Mouse (Mus musculus): ENCODE results near the gene Rgcc. TPM values are rescaled to one million over a fixed set of nuclear protein-coding genes. Genes with fewer than 3 reads are reported as not detected.

The Rgcc gene
- polyA plus RNA-seq (2012; rRNA removed): 41.5 and 45.1 TPM in 2 replicates

GRCm38 (mm10) chr14:79301466-79301875 is at the start of gene Rgcc:
Gene Rgcc (minus strand): TSS chr14:79301645.
- TF ChIP-seq CTCF (IDR thresholded peaks at IDR 0.05; ENCODE audit: borderline replicate concordance, insufficient read depth, low read depth, low read length) (peak; percentile 93), POLR2A (IDR thresholded peaks at IDR 0.05; ENCODE audit: borderline replicate concordance, insufficient read depth, low read length) (peak; percentile 91)
- H3K4me3 ChIP-seq (replicated peaks; ENCODE audit: insufficient read depth, low read depth, low read length): peak within 1 kb of the TSS; percentile 70
- no peaks in the 10 kb centered on the region for H3K27me3 ChIP-seq (ENCODE audit: control insufficient read depth, insufficient read depth, low read length)
- 0 out of 2 replicates have a peak within 1 kb of the TSS, but pooled peaks have one; percentile 9 for H3K27ac ChIP-seq (ENCODE audit: insufficient read depth, low read length)
- WGBS: under 1% methylated on average over 34 of the region's 34 CpGs
- peak; percentile 95 to 97 for DNase-seq
- H3K4me1 ChIP-seq (ENCODE audit: control insufficient read depth, insufficient read depth, low read length): no peaks in the 10 kb centered on the region

- Histone ChIP-seq H3K4me1 (ENCODE audit: control insufficient read depth, insufficient read depth, low read length) (no peaks in the 10 kb centered on the region), H3K27me3 (ENCODE audit: control insufficient read depth, insufficient read depth, low read length) (no peaks in the 10 kb centered on the region), H3K4me3 (replicated peaks; ENCODE audit: insufficient read depth, low read depth, low read length) (no peak overlapping the region), H3K27ac (ENCODE audit: insufficient read depth, low read length) (no peak overlapping the region)
- WGBS: 83% methylated on average over 3 of the region's 3 CpGs
- no peak for DNase-seq
- TF ChIP-seq POLR2A (IDR thresholded peaks at IDR 0.05; ENCODE audit: borderline replicate concordance, insufficient read depth, low read length) (no peak), CTCF (IDR thresholded peaks at IDR 0.05; ENCODE audit: borderline replicate concordance, insufficient read depth, low read depth, low read length) (no peak)
Observed at GRCm38 (mm10) chr14:79346384-79346783, 44.9 kb upstream of the Rgcc start.

GRCm38 (mm10) chr14:79335613-79336012 is 34.2 kb upstream of the Rgcc start:
- no peak overlapping the region for H3K4me3 ChIP-seq (replicated peaks; ENCODE audit: insufficient read depth, low read depth, low read length)
- WGBS: 93% methylated on average over 3 of the region's 3 CpGs
- H3K4me1 ChIP-seq (ENCODE audit: control insufficient read depth, insufficient read depth, low read length): no peaks in the 10 kb centered on the region; the same call in 1 of the 2 replicates
- no peaks in the 10 kb centered on the region for H3K27me3 ChIP-seq (ENCODE audit: control insufficient read depth, insufficient read depth, low read length)
- TF ChIP-seq CTCF (IDR thresholded peaks at IDR 0.05; ENCODE audit: borderline replicate concordance, insufficient read depth, low read depth, low read length) (no peak), POLR2A (IDR thresholded peaks at IDR 0.05; ENCODE audit: borderline replicate concordance, insufficient read depth, low read length) (no peak)
- H3K27ac ChIP-seq (ENCODE audit: insufficient read depth, low read length): no peak overlapping the region
- DNase-seq: no peak

- Histone ChIP-seq H3K27ac (ENCODE audit: insufficient read depth, low read length) (no peak overlapping the region), H3K27me3 (ENCODE audit: control insufficient read depth, insufficient read depth, low read length) (no peaks in the 10 kb centered on the region), H3K4me1 (ENCODE audit: control insufficient read depth, insufficient read depth, low read length) (no peaks in the 10 kb centered on the region; the same call in 1 of the 2 replicates), H3K4me3 (replicated peaks; ENCODE audit: insufficient read depth, low read depth, low read length) (no peak overlapping the region)
- DNase-seq: no peak
- no peak for TF ChIP-seq CTCF (IDR thresholded peaks at IDR 0.05; ENCODE audit: borderline replicate concordance, insufficient read depth, low read depth, low read length)
- no peak for TF ChIP-seq POLR2A (IDR thresholded peaks at IDR 0.05; ENCODE audit: borderline replicate concordance, insufficient read depth, low read length)
- WGBS: 33% methylated on average over 7 of the region's 7 CpGs
Observed at GRCm38 (mm10) chr14:79331936-79332335, 30.5 kb upstream of the Rgcc start.

GRCm38 (mm10) chr14:79330944-79331561 is 29.6 kb upstream of the Rgcc start:
- no peaks in the 10 kb centered on the region; the same call in 1 of the 2 replicates for H3K4me1 ChIP-seq (ENCODE audit: control insufficient read depth, insufficient read depth, low read length)
- 67% methylated on average over 16 of the region's 16 CpGs for WGBS
- DNase-seq: no peak
- no peak for TF ChIP-seq CTCF (IDR thresholded peaks at IDR 0.05; ENCODE audit: borderline replicate concordance, insufficient read depth, low read depth, low read length)
- no peak for TF ChIP-seq POLR2A (IDR thresholded peaks at IDR 0.05; ENCODE audit: borderline replicate concordance, insufficient read depth, low read length)
- H3K27ac ChIP-seq (ENCODE audit: insufficient read depth, low read length): no peak overlapping the region
- H3K4me3 ChIP-seq (replicated peaks; ENCODE audit: insufficient read depth, low read depth, low read length): no peak overlapping the region
- no peaks in the 10 kb centered on the region for H3K27me3 ChIP-seq (ENCODE audit: control insufficient read depth, insufficient read depth, low read length)

GRCm38 (mm10) chr14:79327033-79327432 is 25.6 kb upstream of the Rgcc start:
- 17% methylated on average over 5 of the region's 5 CpGs for WGBS
- Histone ChIP-seq H3K27me3 (ENCODE audit: control insufficient read depth, insufficient read depth, low read length) (no peaks in the 10 kb centered on the region), H3K4me3 (replicated peaks; ENCODE audit: insufficient read depth, low read depth, low read length) (no peak overlapping the region), H3K4me1 (ENCODE audit: control insufficient read depth, insufficient read depth, low read length) (peaks cover 4% of the 10 kb centered on the region), H3K27ac (ENCODE audit: insufficient read depth, low read length) (no peak overlapping the region)
- DNase-seq: peak; percentile 42 to 44
- TF ChIP-seq CTCF (IDR thresholded peaks at IDR 0.05; ENCODE audit: borderline replicate concordance, insufficient read depth, low read depth, low read length): peak; percentile 55; the same call in 1 of the 2 replicates
- no peak for TF ChIP-seq POLR2A (IDR thresholded peaks at IDR 0.05; ENCODE audit: borderline replicate concordance, insufficient read depth, low read length)

GRCm38 (mm10) chr14:79324112-79324840 is 22.8 kb upstream of the Rgcc start:
- no peak for TF ChIP-seq CTCF (IDR thresholded peaks at IDR 0.05; ENCODE audit: borderline replicate concordance, insufficient read depth, low read depth, low read length)
- H3K27me3 ChIP-seq (ENCODE audit: control insufficient read depth, insufficient read depth, low read length): no peaks in the 10 kb centered on the region

GRCm38 (mm10) chr14:79321881-79322280 is 20.4 kb upstream of the Rgcc start:
- 76% methylated on average over 5 of the region's 5 CpGs for WGBS
- no peak for TF ChIP-seq POLR2A (IDR thresholded peaks at IDR 0.05; ENCODE audit: borderline replicate concordance, insufficient read depth, low read length)
- TF ChIP-seq CTCF (IDR thresholded peaks at IDR 0.05; ENCODE audit: borderline replicate concordance, insufficient read depth, low read depth, low read length): no peak
- DNase-seq: no peak
- no peak overlapping the region for H3K4me3 ChIP-seq (replicated peaks; ENCODE audit: insufficient read depth, low read depth, low read length)
- peaks cover 4% of the 10 kb centered on the region; the same call in 1 of the 2 replicates for H3K4me1 ChIP-seq (ENCODE audit: control insufficient read depth, insufficient read depth, low read length)
- no peaks in the 10 kb centered on the region for H3K27me3 ChIP-seq (ENCODE audit: control insufficient read depth, insufficient read depth, low read length)
- H3K27ac ChIP-seq (ENCODE audit: insufficient read depth, low read length): no peak overlapping the region

More at GRCm38 (mm10) chr14:79324112-79324840, 22.8 kb upstream of the Rgcc start:
- Histone ChIP-seq H3K4me3 (replicated peaks; ENCODE audit: insufficient read depth, low read depth, low read length) (no peak overlapping the region), H3K4me1 (ENCODE audit: control insufficient read depth, insufficient read depth, low read length) (peaks cover 4% of the 10 kb centered on the region; the same call in 1 of the 2 replicates), H3K27ac (ENCODE audit: insufficient read depth, low read length) (no peak overlapping the region)
- 51% methylated on average over 10 of the region's 10 CpGs for WGBS
- no peak for DNase-seq
